In genomic region chr12:111731822-111732807, GRCm38 (mm10) we compare ENCODE assay signal across 8 mouse cellular contexts. TPM values are rescaled to one million over a fixed set of nuclear protein-coding genes. Genes with fewer than 3 reads are reported as not detected.
DNase-seq lines count a peak whose midpoint lies in the region; ATAC-seq lines count a peak whose summit lies in the region.

No protein-coding gene starts in this region.

- intact Hi-C loops in gastrocnemius, postnatal 36 days (cut with DNase I) = loop anchor here (2.0 kb wide), 1 partner anchor 65 kb away; no protein-coding TSS in a partner anchor
- intact Hi-C loops in left cerebral cortex, postnatal 36 days (cut with DNase I) = loop anchor here (2.0 kb wide), 1 partner anchor 63 kb away; no protein-coding TSS in a partner anchor

- H3K9ac ChIP-seq in intestine, embryonic 15.5 days = no peak overlapping the region
- H3K9ac ChIP-seq in midbrain, embryonic 11.5 days (ENCODE audit: low read length) = 0 out of 2 replicates have a peak overlapping the region, but pooled peaks have one; percentile 20

- H3K4me1 ChIP-seq in intestine, embryonic 15.5 days (replicated peaks) = peaks cover 11% of the 10 kb centered on the region; the same call in 1 of the 2 replicates
- no peaks in the 10 kb centered on the region for H3K4me1 ChIP-seq in midbrain, embryonic 11.5 days (ENCODE audit: control insufficient read depth, insufficient read depth, low read length)

- no peaks in the 10 kb centered on the region for H3K9me3 ChIP-seq in intestine, embryonic 15.5 days
- no peaks in the 10 kb centered on the region for H3K9me3 ChIP-seq in midbrain, embryonic 11.5 days (ENCODE audit: control insufficient read depth, low read length)

- ATAC-seq in intestine, embryonic 15.5 days = peak; percentile 94
- ATAC-seq in midbrain, embryonic 11.5 days (ENCODE audit: low FRiP score) = peak; percentile 91

- H3K27ac ChIP-seq in intestine, embryonic 15.5 days = no peak overlapping the region
- H3K27ac ChIP-seq in midbrain, embryonic 11.5 days (ENCODE audit: low read depth, low read length) = no peak overlapping the region

- peak; percentile 91 for DNase-seq in adrenal gland, adult 2 months
- peak; percentile 96 for DNase-seq in embryo, embryonic 11 days
- peak; percentile 85 to 88 for DNase-seq in gastrocnemius, postnatal 36 days
- DNase-seq in left cerebral cortex, postnatal 36 days (ENCODE audit: low spot score in 2 of 2) = peak; percentile 87 to 90
- DNase-seq in midbrain, embryonic 11.5 days (ENCODE audit: low spot score, missing footprints) = peak; percentile 99
- DNase-seq in right cerebral cortex, postnatal 4 days = peak; percentile 90
- DNase-seq in yolk sac, embryonic 10.5 days (ENCODE audit: low spot score) = peak; percentile 75

- no peak overlapping the region for H3K4me3 ChIP-seq in intestine, embryonic 15.5 days (replicated peaks)
- H3K4me3 ChIP-seq in midbrain, embryonic 11.5 days (ENCODE audit: low read depth, low read length) = no peak overlapping the region

- H3K36me3 ChIP-seq in intestine, embryonic 15.5 days = 0 out of 2 replicates have a peak, but pooled peaks cover 3% of the 10 kb centered on the region
- H3K36me3 ChIP-seq in midbrain, embryonic 11.5 days (ENCODE audit: control insufficient read depth, insufficient read depth, low read length) = no peaks in the 10 kb centered on the region; the same call in 1 of the 2 replicates

- 33% methylated on average over 30 of the region's 30 CpGs for WGBS in intestine, embryonic 15.5 days
- WGBS in midbrain, embryonic 11.5 days = 33% methylated on average over 30 of the region's 30 CpGs

- H3K27me3 ChIP-seq in intestine, embryonic 15.5 days (replicated peaks) = no peaks in the 10 kb centered on the region
- H3K27me3 ChIP-seq in midbrain, embryonic 11.5 days (ENCODE audit: control insufficient read depth, insufficient read depth, low read length) = no peaks in the 10 kb centered on the region

- peak overlapping the region; percentile 44 for H3K4me2 ChIP-seq in intestine, embryonic 15.5 days (replicated peaks)
- H3K4me2 ChIP-seq in midbrain, embryonic 11.5 days = no peak overlapping the region

RNA-seq across cellular contexts. Expression of gene Apopt1, which starts 19.1 kb away (rescaled TPM):
- 10 to 100 TPM; 67.7 to 70.0 TPM for total RNA-seq in adrenal gland, adult 2 months (2021)
- polyA plus RNA-seq in adrenal gland, adult 2 months (2012; rRNA removed) = 191 and 279 TPM in 2 replicates
- 10 to 100 TPM; 34.9 to 38.0 TPM for total RNA-seq in gastrocnemius, postnatal 36 days (2021)
- 50.1 and 51.8 TPM in 2 replicates for polyA plus RNA-seq in intestine, embryonic 15.5 days (2015; fragmentation: Nextera tagmentation; extraction: Ambion mirVana)
- 10 to 100 TPM; 39.8 to 41.6 TPM for total RNA-seq in left cerebral cortex, postnatal 36 days (2021)
- 50.8 and 54.7 TPM in 2 replicates for polyA plus RNA-seq in midbrain, embryonic 11.5 days (2014; fragmentation: Nextera tagmentation; extraction: Ambion mirVana)

RNA-seq across cellular contexts. Expression of gene Bag5, which starts 19.1 kb away (rescaled TPM):
- 10 to 100 TPM; 32.5 to 37.7 TPM for total RNA-seq in adrenal gland, adult 2 months (2021)
- 8.0 and 12.0 TPM in 2 replicates for polyA plus RNA-seq in adrenal gland, adult 2 months (2012; rRNA removed)
- 10 to 100 TPM; 12.4 to 13.5 TPM for total RNA-seq in gastrocnemius, postnatal 36 days (2021)
- polyA plus RNA-seq in intestine, embryonic 15.5 days (2015; fragmentation: Nextera tagmentation; extraction: Ambion mirVana) = 46.7 and 48.7 TPM in 2 replicates
- total RNA-seq in left cerebral cortex, postnatal 36 days (2021) = 10 to 100 TPM; 57.0 to 57.8 TPM
- 62.2 and 64.1 TPM in 2 replicates for polyA plus RNA-seq in midbrain, embryonic 11.5 days (2014; fragmentation: Nextera tagmentation; extraction: Ambion mirVana)

RNA-seq across cellular contexts. Expression of gene Klc1, which starts 26.5 kb away (rescaled TPM):
- 100 to 1,000 TPM in 1 of 2 experiments, 10 to 100 TPM in 1; 87.7 to 107 TPM for total RNA-seq in adrenal gland, adult 2 months (2021)
- 61.6 and 71.6 TPM in 2 replicates for polyA plus RNA-seq in adrenal gland, adult 2 months (2012; rRNA removed)
- total RNA-seq in gastrocnemius, postnatal 36 days (2021) = 10 to 100 TPM; 55.2 to 59.3 TPM
- 91.1 and 92.1 TPM in 2 replicates for polyA plus RNA-seq in intestine, embryonic 15.5 days (2015; fragmentation: Nextera tagmentation; extraction: Ambion mirVana)
- 100 to 1,000 TPM; 783 to 837 TPM for total RNA-seq in left cerebral cortex, postnatal 36 days (2021)
- 282 and 288 TPM in 2 replicates for polyA plus RNA-seq in midbrain, embryonic 11.5 days (2014; fragmentation: Nextera tagmentation; extraction: Ambion mirVana)

RNA-seq across cellular contexts. Expression of gene Trmt61a, which starts 54.2 kb away (rescaled TPM):
- 10 to 100 TPM; 13.7 to 15.8 TPM for total RNA-seq in adrenal gland, adult 2 months (2021)
- 74.9 and 79.6 TPM in 2 replicates for polyA plus RNA-seq in adrenal gland, adult 2 months (2012; rRNA removed)
- total RNA-seq in gastrocnemius, postnatal 36 days (2021) = 1 to 10 TPM; 1.8 to 4.1 TPM
- polyA plus RNA-seq in intestine, embryonic 15.5 days (2015; fragmentation: Nextera tagmentation; extraction: Ambion mirVana) = 12.6 and 16.4 TPM in 2 replicates
- total RNA-seq in left cerebral cortex, postnatal 36 days (2021) = 10 to 100 TPM; 16.9 to 22.0 TPM
- 5.5 and 6.0 TPM in 2 replicates for polyA plus RNA-seq in midbrain, embryonic 11.5 days (2014; fragmentation: Nextera tagmentation; extraction: Ambion mirVana)

RNA-seq across cellular contexts. Expression of gene Ckb, which starts 60.0 kb away (rescaled TPM):
- 10 to 100 TPM; 30.9 to 96.5 TPM for total RNA-seq in adrenal gland, adult 2 months (2021)
- 192 and 265 TPM in 2 replicates for polyA plus RNA-seq in adrenal gland, adult 2 months (2012; rRNA removed)
- 1 to 10 TPM; 7.9 to 8.3 TPM for total RNA-seq in gastrocnemius, postnatal 36 days (2021)
- polyA plus RNA-seq in intestine, embryonic 15.5 days (2015; fragmentation: Nextera tagmentation; extraction: Ambion mirVana) = 765 and 774 TPM in 2 replicates
- total RNA-seq in left cerebral cortex, postnatal 36 days (2021) = 1,000 to 10,000 TPM; 1,681 to 2,044 TPM
- 2,717 and 2,900 TPM in 2 replicates for polyA plus RNA-seq in midbrain, embryonic 11.5 days (2014; fragmentation: Nextera tagmentation; extraction: Ambion mirVana)

Comparison
In these comparisons a context has a peak if more than half of its experiments do, and no peak if none do; other contexts are left out.
1. RNA of gene Klc1, which starts 26.5 kb away (total RNA-seq): 783 to 837 TPM in left cerebral cortex, postnatal 36 days; 87.7 to 107 TPM in adrenal gland, adult 2 months and 55.2 to 59.3 TPM in gastrocnemius, postnatal 36 days; every median in the first group is over 4 times any median in the second.
2. Peak in every context shown above with its lines, with median percentiles within 50 percentile points of each other: DNase-seq.